Mouse (Mus musculus) hindbrain, embryonic 11.5 days (tissue): ENCODE measurements around the gene Ptges2. TPM values are rescaled to one million over a fixed set of nuclear protein-coding genes. Genes with fewer than 3 reads are reported as not detected.

ENCODE experiments used
- ATAC-seq: fragments of 200-750 bp; cut with Nextera tagmentation; 2 replicates; pipeline ENCODE4 v1.8.0; 2017; ENCODE audit warnings: mild to moderate bottlenecking, moderate TSS enrichment, moderate library complexity; ENCODE audit not compliant: low FRiP score
- DNase-seq: peaks from one replicate; pipeline ENCODE4 v3.0.0-alpha.2; 2015; ENCODE audit warnings: low spot score
- H3K27ac ChIP-seq: fragments of 300-500 bp; sonication (generic); 2 replicates; pipeline ENCODE4 v1.5.1; 2014; ENCODE audit warnings: mild to moderate bottlenecking, low read depth, low read length
- H3K27me3 ChIP-seq: fragments of 300-500 bp; sonication (generic); 2 replicates; pipeline ENCODE4 v1.6.1; 2014; ENCODE audit warnings: mild to moderate bottlenecking, low read length, moderate library complexity, mixed read lengths; ENCODE audit not compliant: control insufficient read depth, insufficient read depth
- H3K36me3 ChIP-seq: fragments of 300-500 bp; sonication (generic); 2 replicates; pipeline ENCODE4 v1.6.1; 2014; ENCODE audit warnings: mild to moderate bottlenecking, low read length, moderate library complexity, mixed read lengths; ENCODE audit not compliant: control insufficient read depth, insufficient read depth
- H3K4me1 ChIP-seq: fragments of 300-500 bp; sonication (generic); replicated peaks from 2 replicates; pipeline ENCODE4 v1.6.1; 2014; ENCODE audit warnings: low read length, mixed read lengths; ENCODE audit not compliant: control insufficient read depth, insufficient read depth
- H3K4me2 ChIP-seq: fragments of 300-500 bp; sonication (generic); replicated peaks from 2 replicates; pipeline ENCODE4 v1.6.1; 2014; ENCODE audit warnings: mild to moderate bottlenecking, low read depth, low read length
- H3K4me3 ChIP-seq: fragments of 300-500 bp; sonication (generic); 2 replicates; pipeline ENCODE4 v1.5.1; 2014; ENCODE audit warnings: low read depth, low read length
- H3K9ac ChIP-seq: fragments of 300-500 bp; sonication (generic); 2 replicates; pipeline ENCODE4 v1.6.1; 2014; ENCODE audit warnings: low read depth, low read length
- H3K9me3 ChIP-seq: fragments of 300-500 bp; sonication (generic); 2 replicates; pipeline ENCODE4 v1.6.1; 2016; ENCODE audit warnings: low read length; ENCODE audit not compliant: control insufficient read depth
- WGBS: fragments of 180-500 bp; shearing (Covaris S2); extraction: QIAGEN DNeasy Blood & Tissue Kit; methylation state at CpG from one replicate; pipeline ENCODE4 v1.1.7; 2014; 5-methylcytosine and 5-hydroxymethylcytosine counted together
- polyA plus RNA-seq: library from polyadenylated mRNA; unstranded; fragments of >200 nt; fragmentation: Nextera tagmentation; extraction: Ambion mirVana; gene quantifications from 2 replicates; pipeline ENCODE4 v1.2.1, GENCODE M21; 2014

Gene Ptges2
- polyA plus RNA-seq, 1 experiment from 2014 or later = 30.8 TPM

- DNase-seq (no peak), ATAC-seq (no peak)
- peak overlapping the region; percentile 57 for H3K4me2 ChIP-seq
- peaks cover 4% of the 10 kb centered on the region; the same call in 1 of the 2 replicates for H3K4me1 ChIP-seq
- peak overlapping the region; percentile 86 for H3K9ac ChIP-seq
- peak overlapping the region; percentile 89 for H3K4me3 ChIP-seq
- no peaks in the 10 kb centered on the region for H3K9me3 ChIP-seq
- no peaks in the 10 kb centered on the region for H3K27me3 ChIP-seq
- H3K36me3 ChIP-seq = no peaks in the 10 kb centered on the region
- no peak overlapping the region for H3K27ac ChIP-seq
- WGBS = under 1% methylated on average over 15 of the region's 15 CpGs
These were observed 999 bp downstream of the Ptges2 start for GRCm38 (mm10) chr2:32396695-32397094.

GRCm38 (mm10) chr2:32404663-32405062 is 9.0 kb downstream of the Ptges2 start:
- ATAC-seq = no peak
- H3K4me2 ChIP-seq = no peak overlapping the region
- WGBS = 25% methylated on average over 2 of the region's 2 CpGs

GRCm38 (mm10) chr2:32407144-32407824 is 11.6 kb downstream of the Ptges2 start:
- H3K36me3 ChIP-seq = no peaks in the 10 kb centered on the region; the same call in 1 of the 2 replicates
- H3K9ac ChIP-seq = no peak overlapping the region
- no peak for ATAC-seq
- H3K27ac ChIP-seq = no peak overlapping the region
- H3K9me3 ChIP-seq = no peaks in the 10 kb centered on the region
- no peak overlapping the region for H3K4me2 ChIP-seq
- no peaks in the 10 kb centered on the region for H3K27me3 ChIP-seq
- WGBS = 91% methylated on average over 7 of the region's 7 CpGs
- DNase-seq = no peak
- no peaks in the 10 kb centered on the region for H3K4me1 ChIP-seq
- no peak overlapping the region for H3K4me3 ChIP-seq

More at GRCm38 (mm10) chr2:32404663-32405062, 9.0 kb downstream of the Ptges2 start:
- no peaks in the 10 kb centered on the region for H3K9me3 ChIP-seq
- H3K4me1 ChIP-seq = no peaks in the 10 kb centered on the region
- no peak overlapping the region for H3K9ac ChIP-seq
- no peaks in the 10 kb centered on the region; the same call in 1 of the 2 replicates for H3K36me3 ChIP-seq
- DNase-seq = peak; percentile 99
- H3K27ac ChIP-seq = no peak overlapping the region
- H3K4me3 ChIP-seq = no peak overlapping the region
- H3K27me3 ChIP-seq = no peaks in the 10 kb centered on the region

GRCm38 (mm10) chr2:32408429-32409424 is 13.0 kb downstream of the Ptges2 start:
- DNase-seq = peak; percentile 34
- ATAC-seq = no peak
- Histone ChIP-seq H3K9me3 (no peaks in the 10 kb centered on the region), H3K9ac (no peak overlapping the region), H3K4me3 (no peak overlapping the region), H3K36me3 (no peaks in the 10 kb centered on the region), H3K4me2 (no peak overlapping the region), H3K27me3 (no peaks in the 10 kb centered on the region), H3K27ac (peak overlapping the region; percentile 36), H3K4me1 (no peaks in the 10 kb centered on the region)
- 69% methylated on average over 25 of the region's 25 CpGs for WGBS

GRCm38 (mm10) chr2:32411407-32411806 is 15.7 kb downstream of the Ptges2 start:
- Histone ChIP-seq H3K9ac (no peak overlapping the region), H3K4me2 (no peak overlapping the region), H3K27ac (no peak overlapping the region), H3K4me1 (no peaks in the 10 kb centered on the region), H3K36me3 (peaks cover 6% of the 10 kb centered on the region), H3K27me3 (no peaks in the 10 kb centered on the region), H3K9me3 (no peaks in the 10 kb centered on the region), H3K4me3 (no peak overlapping the region)
- no peak for ATAC-seq
- WGBS = 84% methylated on average over 7 of the region's 7 CpGs
- no peak for DNase-seq

- Histone ChIP-seq H3K4me2 (no peak overlapping the region), H3K4me3 (no peak overlapping the region), H3K9me3 (no peaks in the 10 kb centered on the region), H3K27ac (no peak overlapping the region), H3K36me3 (peaks cover 9% of the 10 kb centered on the region), H3K27me3 (no peaks in the 10 kb centered on the region), H3K9ac (no peak overlapping the region), H3K4me1 (no peaks in the 10 kb centered on the region)
- ATAC-seq (no peak), DNase-seq (no peak)
- WGBS = 89% methylated on average over 6 of the region's 6 CpGs
These were observed 17.2 kb downstream of the Ptges2 start for GRCm38 (mm10) chr2:32412742-32413531.

GRCm38 (mm10) chr2:32413936-32414335 is 18.2 kb downstream of the Ptges2 start:
- 59% methylated on average over 5 of the region's 5 CpGs for WGBS

GRCm38 (mm10) chr2:32415801-32416200 is 20.1 kb downstream of the Ptges2 start:
- peaks cover 12% of the 10 kb centered on the region for H3K36me3 ChIP-seq
- H3K4me1 ChIP-seq = no peaks in the 10 kb centered on the region
- H3K27ac ChIP-seq = no peak overlapping the region
- no peak overlapping the region for H3K4me2 ChIP-seq
- WGBS = 96% methylated on average over 12 of the region's 12 CpGs
- ATAC-seq = no peak
- no peaks in the 10 kb centered on the region for H3K9me3 ChIP-seq
- DNase-seq = no peak
- no peak overlapping the region for H3K4me3 ChIP-seq
- no peak overlapping the region for H3K9ac ChIP-seq
- no peaks in the 10 kb centered on the region for H3K27me3 ChIP-seq

More at GRCm38 (mm10) chr2:32413936-32414335, 18.2 kb downstream of the Ptges2 start:
- no peaks in the 10 kb centered on the region for H3K4me1 ChIP-seq
- H3K4me3 ChIP-seq = no peak overlapping the region
- peaks cover 9% of the 10 kb centered on the region for H3K36me3 ChIP-seq
- no peak overlapping the region for H3K4me2 ChIP-seq
- DNase-seq = no peak
- ATAC-seq = no peak
- H3K9ac ChIP-seq = no peak overlapping the region
- H3K27me3 ChIP-seq = no peaks in the 10 kb centered on the region
- no peaks in the 10 kb centered on the region for H3K9me3 ChIP-seq
- H3K27ac ChIP-seq = no peak overlapping the region
